Mouse (Mus musculus) liver, embryonic 11.5 days (tissue): Measurements from ENCODE around the gene Zfp524. TPM values are rescaled to one million over a fixed set of nuclear protein-coding genes. Genes with fewer than 3 reads are reported as not detected.
"Not testable (repeated sequence)": the region's sequence is repeated elsewhere in the genome, so short reads cannot be mapped to it uniquely, and the experiment has no call there.

Experiments
- ATAC-seq: fragments of 200-750 bp; cut with Nextera tagmentation; replicated peaks from 2 replicates; pipeline ENCODE4 v1.8.0; 2017; ENCODE audit warnings: moderate number of reproducible peaks, mild to moderate bottlenecking, moderate TSS enrichment, moderate library complexity; ENCODE audit not compliant: low FRiP score
- DNase-seq: peaks from one replicate; pipeline ENCODE4 v3.0.0-alpha.2; 2017; ENCODE audit warnings: low spot score
- H3K27ac ChIP-seq: fragments of 300-500 bp; sonication (generic); 2 replicates; pipeline ENCODE4 v1.5.1; 2014; ENCODE audit warnings: mild to moderate bottlenecking, low read depth, low read length, control low read depth
- H3K27me3 ChIP-seq: fragments of 300-500 bp; sonication (generic); replicated peaks from 2 replicates; pipeline ENCODE4 v1.6.1; 2014; ENCODE audit warnings: low read length, mixed read lengths; ENCODE audit not compliant: control insufficient read depth, insufficient read depth
- H3K36me3 ChIP-seq: fragments of 300-500 bp; sonication (generic); 2 replicates; pipeline ENCODE4 v1.6.1; 2014; ENCODE audit warnings: mild to moderate bottlenecking, low read length, moderate library complexity, mixed read lengths; ENCODE audit not compliant: control insufficient read depth, insufficient read depth
- H3K4me1 ChIP-seq: fragments of 300-500 bp; sonication (generic); replicated peaks from 2 replicates; pipeline ENCODE4 v1.6.1; 2014; ENCODE audit warnings: low read length, mixed read lengths; ENCODE audit not compliant: control insufficient read depth, insufficient read depth
- H3K4me2 ChIP-seq: fragments of 300-500 bp; sonication (generic); 2 replicates; pipeline ENCODE4 v1.6.1; 2014; ENCODE audit warnings: mild to moderate bottlenecking, control low read depth, moderate library complexity
- H3K4me3 ChIP-seq: fragments of 300-500 bp; sonication (generic); 2 replicates; pipeline ENCODE4 v1.5.1; 2014; ENCODE audit warnings: low read depth, low read length, control low read depth
- H3K9ac ChIP-seq: fragments of 300-500 bp; sonication (generic); 2 replicates; pipeline ENCODE4 v1.6.1; 2014; ENCODE audit warnings: low read depth, low read length, control low read depth
- H3K9me3 ChIP-seq: fragments of 300-500 bp; sonication (generic); 2 replicates; pipeline ENCODE4 v1.6.1; 2016; ENCODE audit warnings: low read length, inconsistent platforms, mixed read lengths; ENCODE audit not compliant: control insufficient read depth
- WGBS: fragments of 180-500 bp; shearing (Covaris S2); extraction: QIAGEN DNeasy Blood & Tissue Kit; methylation state at CpG from one replicate; pipeline ENCODE4 v1.1.7; 2014; 5-methylcytosine and 5-hydroxymethylcytosine counted together
- polyA plus RNA-seq: library from polyadenylated mRNA; unstranded; fragments of >200 nt; fragmentation: Nextera tagmentation; extraction: Ambion mirVana; gene quantifications from 2 replicates; pipeline ENCODE4 v1.2.1, GENCODE M21; 2014

The Zfp524 gene
- polyA plus RNA-seq, 1 experiment from 2014 or later, result 13.9 TPM

- DNase-seq (no peak), ATAC-seq (no peak)
- peaks cover 5% of the 10 kb centered on the region; the same call in 1 of the 2 replicates for H3K4me1 ChIP-seq
- no peak overlapping the region; the same call in 1 of the 2 replicates for H3K4me2 ChIP-seq
- peaks cover 5% of the 10 kb centered on the region; the same call in 1 of the 2 replicates for H3K36me3 ChIP-seq
- H3K27me3 ChIP-seq, result peaks cover 46% of the 10 kb centered on the region
- WGBS, result 33% methylated on average over 55 of the region's 55 CpGs
- H3K9me3 ChIP-seq, result no peaks in the 10 kb centered on the region
- H3K4me3 ChIP-seq, result no peak overlapping the region
- H3K27ac ChIP-seq, result no peak overlapping the region
- no peak overlapping the region for H3K9ac ChIP-seq
These were observed 20.7 kb upstream of the Zfp524 start for GRCm38 (mm10) chr7:4993347-4993998.

DNA sequence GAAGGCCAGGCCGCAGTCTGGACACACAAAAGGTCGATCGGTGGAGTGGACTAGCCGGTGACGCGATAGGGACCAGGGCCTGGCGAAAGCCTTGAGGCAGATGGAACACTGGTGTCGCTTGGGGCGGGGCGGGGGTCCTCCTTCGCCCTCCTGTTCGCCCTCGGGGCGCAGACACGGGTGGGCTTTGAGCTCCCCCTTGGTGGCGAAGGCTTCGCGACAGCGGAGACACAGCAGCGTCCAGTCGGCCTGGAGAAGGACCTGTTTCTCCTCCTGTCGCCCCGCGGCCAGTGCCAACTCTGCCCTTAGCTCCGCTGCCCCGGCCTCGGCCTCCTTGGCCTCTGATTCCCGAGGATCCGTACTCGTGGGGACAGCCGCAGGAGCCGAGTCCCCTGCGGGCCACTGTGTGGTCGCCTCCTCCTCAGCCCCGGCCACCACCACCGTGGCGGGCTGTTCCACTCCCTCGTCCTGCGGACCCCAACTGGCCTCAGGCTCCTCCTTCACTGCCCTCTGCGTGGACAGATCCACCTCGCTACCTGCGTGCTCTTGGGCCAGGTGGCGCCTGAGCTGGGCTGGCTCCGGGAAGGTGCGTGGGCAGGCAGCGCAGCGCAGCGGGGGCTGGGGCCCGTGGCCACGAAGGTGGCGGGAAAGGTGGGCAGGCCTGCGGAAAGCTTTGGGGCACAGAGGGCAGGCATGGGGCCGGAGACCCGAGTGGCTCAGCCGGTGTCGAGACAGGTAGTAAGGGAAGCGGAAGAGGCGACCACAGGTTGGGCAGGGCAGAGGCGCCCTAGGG is 20.0 kb upstream of the Zfp524 start:
- H3K4me3 ChIP-seq, result no peak overlapping the region

DNA sequence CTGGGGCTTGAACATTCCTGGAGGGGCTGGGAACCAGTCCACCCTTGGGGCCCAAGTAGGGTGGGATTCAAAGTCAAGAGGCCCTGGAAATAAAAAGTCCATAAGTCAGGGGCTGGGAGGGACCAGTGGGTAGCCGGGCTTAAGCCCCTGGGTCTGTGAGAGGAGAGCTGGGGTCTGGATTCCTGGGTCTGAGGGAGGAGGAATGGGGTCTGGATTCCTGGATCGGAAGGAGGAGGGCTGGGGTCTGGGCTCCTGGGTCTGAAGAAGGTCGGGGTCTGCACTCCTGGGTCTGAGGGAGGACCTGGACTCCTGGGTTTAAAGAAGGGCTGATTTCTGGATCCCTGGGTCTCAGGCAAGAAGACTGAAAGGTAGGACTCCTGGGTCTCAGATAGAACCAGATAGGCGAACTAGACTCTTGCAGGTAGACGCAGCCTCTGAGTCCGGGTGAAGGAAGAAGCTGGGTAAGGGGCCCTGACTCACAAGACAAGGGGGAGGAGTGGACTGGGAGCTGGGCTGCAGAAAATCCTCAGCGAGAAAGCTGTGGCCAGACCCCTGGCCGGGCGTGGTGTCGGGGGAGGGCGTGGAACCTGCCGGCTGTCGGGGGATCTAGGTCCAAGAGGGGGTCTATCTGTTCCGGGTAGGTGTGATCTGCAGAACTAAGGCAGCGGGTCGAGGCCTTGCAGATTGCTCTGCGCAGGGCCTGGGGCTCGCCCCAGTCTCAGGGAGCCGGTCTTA is 18.8 kb upstream of the Zfp524 start:
- WGBS, result 8% methylated on average over 19 of the region's 19 CpGs
- DNase-seq (no peak), ATAC-seq (peak; percentile 22; the same call in 1 of the 2 replicates)
- peaks cover 5% of the 10 kb centered on the region; the same call in 1 of the 2 replicates for H3K4me1 ChIP-seq
- H3K4me2 ChIP-seq, result peak overlapping the region; percentile 65
- no peak overlapping the region for H3K27ac ChIP-seq
- H3K27me3 ChIP-seq, result peaks cover 46% of the 10 kb centered on the region
- peak overlapping the region; percentile 57 for H3K4me3 ChIP-seq
- H3K9me3 ChIP-seq, result no peaks in the 10 kb centered on the region
- peak overlapping the region; percentile 57 for H3K9ac ChIP-seq
- H3K36me3 ChIP-seq, result peaks cover 5% of the 10 kb centered on the region; the same call in 1 of the 2 replicates

More for the DNA sequence above, 20.0 kb upstream of the Zfp524 start:
- DNase-seq (no peak), ATAC-seq (no peak)
- H3K27ac ChIP-seq, result no peak overlapping the region
- 40% methylated on average over 59 of the region's 59 CpGs for WGBS
- no peak overlapping the region for H3K9ac ChIP-seq
- peaks cover 5% of the 10 kb centered on the region; the same call in 1 of the 2 replicates for H3K36me3 ChIP-seq
- peaks cover 5% of the 10 kb centered on the region; the same call in 1 of the 2 replicates for H3K4me1 ChIP-seq
- peaks cover 46% of the 10 kb centered on the region for H3K27me3 ChIP-seq
- H3K9me3 ChIP-seq, result no peaks in the 10 kb centered on the region
- peak overlapping the region; percentile 31 for H3K4me2 ChIP-seq

DNA sequence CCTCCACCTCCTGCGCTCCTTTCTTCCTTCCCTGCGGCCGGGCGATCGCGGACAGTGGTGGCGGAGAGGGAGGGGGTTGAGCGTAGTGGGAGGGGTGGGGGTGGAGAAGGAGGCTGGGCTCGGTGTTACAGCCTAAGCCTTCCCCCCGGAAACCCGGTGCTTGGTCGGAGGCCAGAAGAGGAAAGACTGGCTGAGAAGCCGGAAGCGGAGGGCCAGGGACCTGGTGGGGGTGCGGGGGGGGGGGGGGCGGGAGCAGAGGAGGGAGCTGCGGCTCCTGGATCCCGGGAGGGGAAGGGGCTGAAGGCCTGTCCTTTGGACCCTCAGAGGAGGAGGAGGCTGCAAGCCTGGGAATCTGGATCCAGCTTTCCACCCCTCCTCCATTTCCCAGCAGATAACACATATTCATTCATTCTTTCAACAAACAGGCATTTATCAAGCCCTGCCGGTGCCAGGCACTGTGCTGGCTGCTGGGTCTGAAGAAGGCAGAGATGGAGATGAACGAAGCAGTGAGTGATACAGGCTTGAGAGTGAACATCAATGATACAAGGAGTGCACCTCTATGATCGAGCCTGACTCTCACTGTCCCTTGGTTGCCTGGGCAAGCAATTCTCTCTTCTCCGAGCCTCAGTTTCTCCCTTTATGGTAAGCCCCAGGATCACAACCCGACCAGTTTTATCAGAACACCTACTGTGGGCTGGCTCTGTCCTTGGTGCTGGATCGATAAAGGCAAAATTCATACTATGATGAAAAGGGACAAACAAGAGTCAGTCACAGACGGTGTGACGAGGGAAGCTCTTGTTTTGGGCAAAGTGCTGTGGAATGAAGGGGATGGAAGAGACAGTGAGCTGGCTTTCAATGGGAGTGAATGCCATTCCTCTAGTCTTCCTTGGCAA is 18.0 kb upstream of the Zfp524 start, which contains the start of gene Zfp579:
Gene Zfp579, minus strand, starts transcription at position 156 of the 893 bp plus-strand sequence.
- Histone ChIP-seq H3K36me3 (peaks cover 5% of the 10 kb centered on the region; the same call in 1 of the 2 replicates), H3K27ac (peak within 1 kb of the TSS; percentile 38; the same call in 1 of the 2 replicates), H3K27me3 (peaks cover 46% of the 10 kb centered on the region), H3K9me3 (no peaks in the 10 kb centered on the region), H3K4me2 (peak within 1 kb of the TSS; percentile 65), H3K4me1 (peaks cover 5% of the 10 kb centered on the region; the same call in 1 of the 2 replicates), H3K4me3 (peak within 1 kb of the TSS; percentile 57), H3K9ac (peak within 1 kb of the TSS; percentile 57)
- WGBS, result 6% methylated on average over 22 of the region's 26 CpGs
- DNase-seq (peak; percentile 81), ATAC-seq (peak; percentile 74)

- DNase-seq (no peak), ATAC-seq (no peak)
- no peak overlapping the region for H3K27ac ChIP-seq
- no peak overlapping the region for H3K4me3 ChIP-seq
- WGBS, result 63% methylated on average over 6 of the region's 8 CpGs
- peaks cover 43% of the 10 kb centered on the region for H3K27me3 ChIP-seq
- no peaks in the 10 kb centered on the region for H3K9me3 ChIP-seq
- no peak overlapping the region for H3K9ac ChIP-seq
- H3K36me3 ChIP-seq, result peaks cover 5% of the 10 kb centered on the region; the same call in 1 of the 2 replicates
- H3K4me2 ChIP-seq, result peak overlapping the region; percentile 65
- H3K4me1 ChIP-seq, result peaks cover 5% of the 10 kb centered on the region; the same call in 1 of the 2 replicates
These were observed 17.3 kb upstream of the Zfp524 start for GRCm38 (mm10) chr7:4996934-4997333.

GRCm38 (mm10) chr7:4999876-5000275 is 14.3 kb upstream of the Zfp524 start:
- peaks cover 5% of the 10 kb centered on the region; the same call in 1 of the 2 replicates for H3K4me1 ChIP-seq
- H3K4me2 ChIP-seq, result no peak overlapping the region
- H3K36me3 ChIP-seq, result no peaks in the 10 kb centered on the region
- DNase-seq, result no peak
- H3K9me3 ChIP-seq, result no peaks in the 10 kb centered on the region
- H3K27ac ChIP-seq, result no peak overlapping the region
- no peak overlapping the region for H3K9ac ChIP-seq
- WGBS, result 57% methylated on average over 2 of the region's 2 CpGs
- H3K4me3 ChIP-seq, result no peak overlapping the region
- ATAC-seq, result no peak
- peaks cover 15% of the 10 kb centered on the region for H3K27me3 ChIP-seq

DNA sequence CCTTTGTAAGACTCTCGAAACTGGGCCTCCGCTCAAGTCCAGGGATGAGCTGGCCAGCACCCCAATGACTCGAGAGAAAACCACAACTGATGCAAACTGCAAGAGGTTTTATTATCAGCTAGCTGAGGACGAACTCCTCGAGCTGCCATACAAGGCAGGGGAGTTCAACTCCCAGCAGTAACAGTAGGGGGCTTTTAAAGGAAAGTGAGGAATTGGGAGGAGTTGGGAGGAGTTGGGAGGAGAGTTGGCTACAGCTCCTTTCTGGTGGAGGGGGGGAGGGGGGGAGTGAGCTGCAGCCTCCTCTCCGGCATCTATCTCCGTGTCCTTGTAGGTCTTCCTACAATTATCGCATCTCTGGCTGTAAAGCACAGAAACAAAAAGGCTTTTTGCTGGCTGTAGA is 11.3 kb upstream of the Zfp524 start:
- not testable (repeated sequence) for DNase-seq, H3K4me3 ChIP-seq, H3K27ac ChIP-seq, H3K27me3 ChIP-seq, H3K4me1 ChIP-seq, H3K9ac ChIP-seq, H3K4me2 ChIP-seq, H3K9me3 ChIP-seq, ATAC-seq
- 70% methylated on average over 8 of the region's 8 CpGs for WGBS
- peaks cover 13% of the 10 kb centered on the region for H3K36me3 ChIP-seq
